Mouse (Mus musculus): ENCODE data around the gene Uck1. TPM values are rescaled to one million over a fixed set of nuclear protein-coding genes. Genes with fewer than 3 reads are reported as not detected.

Gene Uck1
- total RNA-seq (2023; ENCODE audit: inconsistent age), result 109 to 127 TPM (median 120 TPM) in 4 replicates

GRCm38 (mm10) chr2:32259657-32260417, at the start of gene Uck1:
Gene Uck1, minus strand, starts transcription at chr2:32260159.

GRCm38 (mm10) chr2:32287923-32288367, 28.0 kb upstream of the Uck1 start, which contains the start of gene Swi5:
Gene Swi5, minus strand, starts transcription at chr2:32288075.

GRCm38 (mm10) chr2:32287334-32287840, 27.4 kb upstream of the Uck1 start, which contains the start of gene Golga2:
Gene Golga2, plus strand, starts transcription at chr2:32287384.

GRCm38 (mm10) chr2:32235886-32236759, 23.8 kb downstream of the Uck1 start, which contains the start of gene Pomt1:
Gene Pomt1, plus strand, starts transcription at chr2:32236590.

Other genes starting within 250 kb of the Uck1 start
- 12.7 to 15.8 TPM (median 13.7 TPM) in 4 replicates for gene Fam78a, start 175.3 kb downstream of the Uck1 start, total RNA-seq (2023; ENCODE audit: inconsistent age)
- 0.27 to 0.87 TPM (median 0.36 TPM) in 3 of 4 replicates, not detected in the other for gene Plpp7, start 164.6 kb downstream of the Uck1 start, total RNA-seq (2023; ENCODE audit: inconsistent age)
- 89.7 to 94.7 TPM (median 92.9 TPM) in 4 replicates for gene Prrc2b, start 109.1 kb downstream of the Uck1 start, total RNA-seq (2023; ENCODE audit: inconsistent age)
- gene Pomt1, start 23.6 kb downstream of the Uck1 start, total RNA-seq (2023; ENCODE audit: inconsistent age), result 17.6 to 21.2 TPM (median 19.9 TPM) in 4 replicates
- gene Golga2, start 27.2 kb upstream of the Uck1 start, total RNA-seq (2023; ENCODE audit: inconsistent age), result 56.2 to 71.6 TPM (median 64.4 TPM) in 4 replicates
- 88.2 to 99.8 TPM (median 91.9 TPM) in 4 replicates for gene Swi5, start 27.9 kb upstream of the Uck1 start, total RNA-seq (2023; ENCODE audit: inconsistent age)
- gene Ciz1, start 92.2 kb upstream of the Uck1 start, total RNA-seq (2023; ENCODE audit: inconsistent age), result 126 to 147 TPM (median 133 TPM) in 4 replicates
- not detected in 4 replicates for gene Dnm1, start 93.2 kb upstream of the Uck1 start, total RNA-seq (2023; ENCODE audit: inconsistent age)
- gene 1110008P14Rik, start 121.8 kb upstream of the Uck1 start, total RNA-seq (2023; ENCODE audit: inconsistent age), result 46.4 to 54.8 TPM (median 49.3 TPM) in 4 replicates
- gene Lcn2, start 128.1 kb upstream of the Uck1 start, total RNA-seq (2023; ENCODE audit: inconsistent age), result 0.93 to 1.2 TPM (median 1.0 TPM) in 3 of 4 replicates, not detected in the other
- 5.7 to 12.4 TPM (median 10.7 TPM) in 4 replicates for gene Ptges2, start 135.7 kb upstream of the Uck1 start, total RNA-seq (2023; ENCODE audit: inconsistent age)
- gene Naif1, start 190.3 kb upstream of the Uck1 start, total RNA-seq (2023; ENCODE audit: inconsistent age), result 4.0 to 5.6 TPM (median 4.4 TPM) in 4 replicates
- 34.7 to 41.9 TPM (median 39.7 TPM) in 4 replicates for gene Slc25a25, start 191.3 kb upstream of the Uck1 start, total RNA-seq (2023; ENCODE audit: inconsistent age)